Mouse (Mus musculus): ENCODE measurements around the gene Usp10.

DNA sequence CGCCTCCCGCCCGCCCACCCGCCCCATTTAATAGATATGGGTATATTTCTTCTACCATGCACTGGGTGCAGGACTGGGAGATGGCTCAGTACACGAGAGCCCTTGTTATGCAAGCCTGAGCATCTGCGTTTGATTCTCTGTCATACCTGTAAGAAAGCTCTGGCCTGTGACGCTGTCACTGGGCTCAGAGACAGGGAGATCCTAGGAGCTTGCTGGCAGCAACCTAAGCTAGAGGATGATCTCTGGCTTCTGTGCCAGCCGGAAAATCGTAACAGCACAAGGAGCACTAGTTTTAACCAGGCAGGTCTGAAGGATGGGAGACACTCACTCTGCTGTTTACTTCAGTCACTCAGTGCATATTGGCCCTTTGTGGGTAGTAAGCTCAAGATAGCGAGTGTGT is 33.5 kb downstream of the Usp10 start:
- TF ChIP-seq CTCF (IDR thresholded peaks at IDR 0.05; ENCODE audit: control insufficient read depth, insufficient read depth, low read length) (no peak), POLR2A (IDR thresholded peaks at IDR 0.05; ENCODE audit: borderline replicate concordance, control insufficient read depth, low read depth, low read length) (no peak)
